Mouse (Mus musculus) thymus, postnatal 14 days (tissue): ENCODE results near the gene Stx17.

ENCODE experiments used
- DNase-seq: peaks from one replicate; pipeline ENCODE4 v3.0.0; 2021

The Stx17 gene

DNA sequence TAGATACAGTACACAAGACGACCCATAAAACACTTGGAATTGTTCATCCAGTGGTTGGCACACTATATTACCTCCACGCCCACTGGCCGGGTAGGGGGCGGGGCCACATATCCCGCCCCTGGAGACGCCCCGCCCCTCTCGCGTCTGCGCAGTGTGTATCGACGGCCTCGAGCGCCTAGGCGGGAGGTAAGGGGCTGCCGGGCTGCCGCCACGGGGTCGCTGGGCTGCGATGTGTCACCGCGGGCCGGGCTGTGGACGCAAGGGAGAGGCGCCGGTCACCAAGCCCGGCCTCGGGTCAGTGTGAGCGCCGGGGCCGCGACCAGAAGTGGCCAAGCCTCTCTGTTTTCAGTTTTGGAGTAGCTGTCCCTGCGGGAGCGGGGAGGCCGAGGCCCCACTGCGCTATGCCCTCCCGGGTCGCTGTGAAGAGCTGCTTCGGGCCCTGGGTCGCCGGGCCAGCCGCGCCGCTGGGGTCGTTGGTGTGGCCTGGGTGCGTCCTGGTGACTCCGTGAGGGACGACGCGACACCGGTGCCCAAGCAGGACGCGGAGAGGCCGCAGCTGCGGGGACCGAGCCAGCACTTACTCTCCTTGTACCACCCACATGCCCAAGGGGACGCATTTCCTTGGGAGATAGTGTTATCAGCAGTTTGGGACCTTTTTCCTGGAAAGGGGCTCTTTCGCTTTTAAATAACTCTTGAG is at the start of gene Stx17:
Stx17 (plus strand) TSS at position 143 of the 697 bp plus-strand sequence.
- DNase-seq: peak; percentile 89

DNA sequence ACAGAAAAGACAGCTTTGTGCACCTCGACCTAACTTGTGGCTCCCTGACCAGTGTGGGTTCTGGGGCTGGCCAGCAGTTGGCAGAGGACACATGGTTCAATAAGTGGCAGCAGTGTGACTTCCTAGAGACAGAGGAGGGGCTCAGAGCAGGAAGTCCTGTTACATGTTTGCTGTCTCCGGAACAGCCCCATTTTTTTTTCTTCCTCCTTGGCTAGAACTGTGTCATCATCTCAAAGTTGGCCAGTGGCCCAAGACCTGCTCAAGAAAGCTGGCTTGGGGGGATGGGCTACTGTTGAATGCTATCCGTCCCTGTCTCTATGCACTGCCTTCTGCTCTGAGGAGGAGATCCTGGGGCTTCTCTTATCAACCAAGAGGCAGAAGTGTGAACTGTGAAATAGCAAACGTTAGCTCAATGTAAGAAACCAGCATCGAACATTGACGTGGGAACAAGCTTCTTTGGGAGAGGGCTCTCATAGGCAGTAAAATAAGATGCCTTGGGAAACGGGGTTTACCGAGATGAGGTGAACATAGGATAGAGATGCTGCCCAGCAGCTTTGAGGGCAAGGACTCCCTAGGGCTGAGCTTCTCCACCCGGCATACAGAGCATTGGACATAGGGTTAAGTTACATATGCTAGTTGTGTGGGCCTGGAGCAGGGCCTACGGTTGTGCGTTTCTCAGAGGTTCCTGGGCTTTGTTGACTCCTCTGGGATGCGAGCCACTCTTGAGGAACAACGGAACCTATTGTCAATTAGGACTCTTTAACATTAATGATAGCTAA is 47.8 kb upstream of the Stx17 start:
- DNase-seq: no peak

DNA sequence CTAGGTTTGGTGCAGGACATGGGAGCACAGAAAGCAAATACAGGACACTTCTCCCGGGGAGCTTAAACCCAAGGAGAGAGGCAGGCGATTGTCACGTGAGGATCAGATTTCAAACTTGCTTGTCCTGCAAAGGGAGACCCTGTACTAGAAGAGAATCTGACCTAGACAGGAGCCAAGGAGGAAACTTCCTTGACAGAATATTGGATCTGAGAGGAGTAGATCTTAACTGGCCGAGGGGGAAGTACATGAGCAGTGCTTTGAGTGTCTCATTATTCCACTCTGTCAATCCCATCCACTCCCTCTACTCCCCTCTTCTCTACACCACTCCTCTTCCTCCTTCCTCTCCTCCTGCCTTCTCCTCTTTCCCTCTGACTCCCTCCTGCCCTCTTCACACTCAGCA is 46.5 kb upstream of the Stx17 start:
- DNase-seq: no peak

GRCm38 (mm10) chr4:48079285-48080039 is 45.3 kb upstream of the Stx17 start:
- no peak for DNase-seq

DNA sequence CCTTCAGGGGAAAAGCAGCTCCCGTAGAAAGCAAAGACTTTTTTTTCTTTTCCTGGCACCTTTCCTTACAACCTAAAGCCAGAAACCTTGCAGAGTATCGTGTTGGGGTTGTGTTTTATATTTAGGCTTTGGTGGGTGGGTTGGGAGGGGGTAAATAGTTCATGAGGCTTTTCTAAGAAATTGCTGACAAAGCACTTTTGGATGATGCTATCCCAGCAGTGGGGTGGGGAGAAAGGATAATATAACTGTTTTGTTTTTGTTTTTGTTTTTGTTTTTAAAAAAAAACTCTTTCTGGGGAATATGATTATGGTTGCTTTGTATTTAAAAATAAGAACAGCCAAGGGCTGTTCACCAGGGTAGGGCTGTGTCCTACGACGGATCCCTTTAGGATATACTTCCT is 41.3 kb upstream of the Stx17 start:
- DNase-seq: no peak

- DNase-seq: no peak
Observed at GRCm38 (mm10) chr4:48086609-48087008, 38.1 kb upstream of the Stx17 start.

DNA sequence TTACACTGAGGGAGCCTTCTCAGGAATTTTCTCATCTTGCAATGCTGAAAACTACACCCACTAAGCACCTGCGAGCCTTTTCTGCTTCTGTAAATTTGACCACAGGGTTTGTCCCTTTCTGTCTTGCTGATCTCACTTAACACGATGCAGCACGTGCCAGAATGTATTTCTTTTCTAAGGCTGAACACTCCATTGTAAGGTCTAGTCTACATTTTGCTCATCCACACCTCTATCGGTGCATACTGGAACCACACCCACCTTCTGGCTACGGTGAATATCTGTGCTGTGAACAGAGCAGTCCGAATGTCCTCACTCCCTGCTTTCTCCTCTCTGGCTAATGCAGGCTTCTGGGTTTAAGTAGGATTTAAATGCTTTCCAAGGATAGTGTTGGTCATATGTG is 37.2 kb upstream of the Stx17 start:
- DNase-seq: no peak

GRCm38 (mm10) chr4:48093221-48093620 is 31.5 kb upstream of the Stx17 start:
- DNase-seq: no peak

DNA sequence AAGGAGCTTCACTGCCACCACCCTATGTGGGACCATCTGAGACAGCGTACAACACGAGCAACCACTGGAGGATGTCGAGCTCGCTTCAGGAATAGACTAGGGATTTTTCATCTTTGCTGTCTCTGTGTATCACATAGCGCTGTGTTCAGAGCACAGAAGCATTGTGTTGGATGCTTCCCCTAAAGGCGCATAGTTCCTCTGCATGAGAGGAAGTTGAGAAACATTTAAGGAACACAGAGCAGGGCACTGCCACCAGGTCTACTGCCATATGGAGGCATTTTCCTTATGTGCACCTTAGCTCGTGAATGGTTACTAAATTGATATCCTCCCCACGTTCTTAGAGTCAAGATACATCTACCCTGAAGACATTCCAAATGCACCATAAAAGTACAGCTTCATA is 24.5 kb upstream of the Stx17 start:
- no peak for DNase-seq

- no peak for DNase-seq
Observed at GRCm38 (mm10) chr4:48101981-48102380, 22.7 kb upstream of the Stx17 start.

- no peak for DNase-seq
Observed at GRCm38 (mm10) chr4:48105387-48105786, 19.3 kb upstream of the Stx17 start.

- DNase-seq: no peak
Observed at GRCm38 (mm10) chr4:48107086-48107485, 17.6 kb upstream of the Stx17 start.

- no peak for DNase-seq
Observed at GRCm38 (mm10) chr4:48108591-48108990, 16.1 kb upstream of the Stx17 start.

DNA sequence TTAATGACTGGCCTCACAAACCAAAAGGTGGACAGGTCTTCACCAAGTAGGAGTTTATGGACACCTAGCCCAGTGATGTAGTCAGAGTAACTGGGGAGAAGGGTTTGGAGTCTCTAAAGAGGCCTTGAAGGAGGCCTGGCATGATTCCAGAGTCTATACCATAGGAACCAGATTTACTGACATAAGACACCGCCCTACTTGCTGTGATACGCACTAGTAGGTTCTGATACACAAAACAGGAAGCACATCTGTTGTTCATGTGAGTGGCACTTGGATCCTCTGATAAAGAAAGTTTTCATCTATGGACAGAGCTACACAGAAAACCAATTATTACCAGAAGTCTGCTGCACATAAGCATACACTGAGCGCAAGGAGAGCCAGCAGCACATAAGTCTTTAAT is 14.4 kb upstream of the Stx17 start:
- no peak for DNase-seq

- DNase-seq: peak; percentile 65
Observed at GRCm38 (mm10) chr4:48116191-48116590, 8.5 kb upstream of the Stx17 start.

DNA sequence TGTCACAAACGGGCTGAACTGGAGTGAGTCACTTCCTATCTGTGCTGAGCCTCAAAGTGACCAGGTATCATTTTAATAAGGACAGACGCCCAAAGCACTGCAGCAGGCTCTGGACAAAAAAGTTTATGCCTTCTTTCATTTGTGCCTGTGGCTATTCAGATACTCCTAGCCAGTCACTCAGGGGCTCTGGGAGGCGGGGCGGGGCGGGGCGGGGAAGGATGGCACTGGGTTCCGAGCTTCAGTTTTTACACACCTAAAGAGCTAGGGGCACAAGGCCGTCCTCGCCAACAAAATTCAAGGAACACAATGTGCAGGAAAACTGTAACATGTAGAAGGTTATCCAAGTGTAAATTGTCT is 321 bp upstream of the Stx17 start:
- DNase-seq: no peak

DNA sequence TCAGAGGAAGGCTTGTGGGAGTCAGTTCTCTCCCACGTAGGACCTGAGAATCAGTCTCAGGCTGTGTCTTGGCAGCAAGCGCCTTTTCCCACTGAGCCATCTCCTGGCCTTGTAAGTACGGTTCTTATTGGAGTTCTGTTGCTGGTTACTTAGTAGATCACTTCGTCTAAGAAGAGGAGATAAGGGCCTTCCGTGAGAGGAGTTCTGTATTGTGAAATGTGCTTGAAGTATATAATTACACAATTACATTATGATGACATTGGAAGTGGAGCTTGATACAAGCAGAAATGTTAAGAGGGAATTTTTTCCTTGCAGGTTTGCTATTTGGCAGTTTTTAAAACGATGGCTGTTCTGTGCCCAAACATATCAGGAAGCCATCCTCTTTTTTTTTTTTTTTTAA is 5.6 kb downstream of the Stx17 start:
- no peak for DNase-seq

GRCm38 (mm10) chr4:48131606-48132005 is 6.9 kb downstream of the Stx17 start:
- DNase-seq: no peak

- DNase-seq: no peak
Observed at GRCm38 (mm10) chr4:48132721-48133120, 8.0 kb downstream of the Stx17 start.

- no peak for DNase-seq
Observed at GRCm38 (mm10) chr4:48149492-48149891, 24.8 kb downstream of the Stx17 start.

DNA sequence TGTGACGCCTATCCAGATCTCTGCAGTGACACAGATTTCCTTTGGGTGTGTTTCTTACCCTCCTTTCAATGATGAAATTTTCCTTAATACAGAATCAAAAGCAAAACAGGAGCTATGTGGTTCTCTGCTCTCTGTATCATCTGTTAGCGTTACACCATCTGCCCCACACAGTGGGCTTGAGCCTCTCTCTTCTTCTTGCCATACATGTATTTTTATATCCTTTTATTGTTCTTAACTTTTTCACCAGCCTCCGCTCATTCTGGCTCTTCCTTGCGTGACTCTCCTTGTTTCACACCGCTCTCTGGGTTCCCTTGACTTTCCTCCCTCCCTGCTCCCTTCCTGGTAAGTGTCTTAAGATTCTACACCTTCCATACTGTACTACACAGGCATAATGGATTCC is 28.5 kb downstream of the Stx17 start:
- DNase-seq: no peak

DNA sequence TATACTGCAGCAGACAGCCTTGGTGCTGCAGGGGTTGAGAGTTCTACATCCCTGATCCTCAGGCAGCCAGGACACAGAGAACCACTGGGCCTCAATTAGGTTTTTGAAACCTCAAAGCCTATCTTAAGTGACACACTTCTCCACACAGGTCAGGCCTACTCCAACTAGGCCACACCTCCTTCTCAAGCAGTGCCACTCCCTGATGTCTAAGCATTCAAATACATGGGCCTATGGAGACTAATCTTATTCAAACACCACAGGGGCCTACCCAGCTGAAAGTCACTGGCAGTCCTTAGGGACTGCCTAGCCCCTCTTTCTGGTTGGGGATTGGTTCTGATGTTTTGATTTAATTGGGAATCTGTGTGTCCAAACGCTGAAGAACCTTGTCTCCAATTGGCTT is 31.1 kb downstream of the Stx17 start:
- DNase-seq: no peak

- no peak for DNase-seq
Observed at GRCm38 (mm10) chr4:48160386-48160785, 35.7 kb downstream of the Stx17 start.

DNA sequence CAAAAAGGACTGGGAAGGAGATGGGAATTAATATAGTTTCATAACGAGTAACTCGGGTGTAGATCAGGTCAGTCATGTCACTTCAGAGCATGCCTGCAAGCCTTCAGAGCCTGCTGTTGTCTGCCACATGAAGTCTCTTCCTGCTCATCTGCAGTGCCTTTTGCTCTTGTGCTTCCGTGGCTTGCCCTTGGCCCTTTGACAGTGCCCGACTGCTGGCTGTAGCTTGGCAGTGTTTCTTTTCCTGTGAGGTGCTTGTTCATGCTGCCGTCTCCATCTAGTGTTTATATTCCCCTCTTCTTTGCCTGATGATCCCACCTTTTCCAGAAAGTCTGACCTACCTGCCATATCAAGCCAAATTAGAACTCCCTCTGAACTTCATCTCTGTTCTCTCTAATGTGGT is 39.1 kb downstream of the Stx17 start:
- DNase-seq: no peak
